Mouse (Mus musculus): ENCODE data around the gene Gatc. TPM values are rescaled to one million over a fixed set of nuclear protein-coding genes. Genes with fewer than 3 reads are reported as not detected.

The Gatc gene
- polyA plus RNA-seq, 1 experiment from 2014 or later: 51.5 TPM

DNA sequence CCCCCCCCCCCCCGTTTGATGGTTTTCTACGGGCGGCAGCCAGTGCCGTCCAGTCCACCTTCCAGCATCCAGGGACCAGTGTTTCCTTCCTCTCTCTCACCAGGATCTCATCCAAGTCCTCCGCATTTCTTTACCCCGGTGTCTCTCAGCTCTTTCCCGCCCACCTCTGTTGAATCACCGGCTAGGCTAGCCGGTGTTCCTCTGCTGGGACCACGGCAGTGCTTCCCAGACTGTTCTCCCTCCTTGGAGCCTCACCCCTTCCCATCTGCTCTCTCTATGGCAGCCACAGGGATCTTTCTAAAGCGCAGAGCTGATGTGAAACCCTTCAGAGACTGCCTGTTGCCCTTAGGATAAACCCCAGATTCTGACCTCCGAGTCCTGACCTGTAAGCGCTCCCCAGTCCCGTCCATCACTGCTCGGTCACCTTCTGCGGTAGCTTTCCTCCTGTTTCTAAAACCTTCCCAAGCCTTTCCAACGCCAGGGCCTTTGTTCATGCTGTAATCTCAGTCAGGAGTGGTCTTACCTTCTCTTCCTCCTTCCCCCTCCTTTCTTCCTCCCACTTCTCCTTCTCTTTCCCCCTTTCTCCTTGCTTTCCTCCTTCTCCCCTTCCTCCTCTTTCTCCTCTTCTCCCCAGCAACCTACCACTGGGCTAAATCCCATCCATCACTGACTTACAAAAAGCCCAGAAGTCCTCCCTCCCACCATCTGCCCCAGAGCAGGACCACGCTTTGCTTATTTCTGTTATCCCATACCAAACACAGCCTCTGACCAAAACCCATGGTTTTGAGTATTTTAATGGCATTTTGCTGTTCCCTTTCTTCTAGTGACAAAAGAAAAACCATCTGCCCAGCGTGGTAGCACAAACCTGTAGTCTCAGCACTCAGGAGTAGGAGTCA, 22.1 kb upstream of the Gatc start:
- DNase-seq (ENCODE audit: low spot score) (no peak), ATAC-seq (replicated peaks; ENCODE audit: low FRiP score) (no peak)
- Histone ChIP-seq H3K4me3 (ENCODE audit: low read depth, low read length) (no peak overlapping the region; the same call in 1 of the 2 replicates), H3K9me3 (ENCODE audit: control insufficient read depth, low read length) (no peaks in the 10 kb centered on the region), H3K27me3 (ENCODE audit: control insufficient read depth, insufficient read depth, low read length) (no peaks in the 10 kb centered on the region), H3K27ac (ENCODE audit: low read depth, low read length) (peak overlapping the region; percentile 62), H3K36me3 (ENCODE audit: control insufficient read depth, insufficient read depth, low read length) (no peaks in the 10 kb centered on the region), H3K9ac (ENCODE audit: low read length) (peak overlapping the region; percentile 33), H3K4me2 (ENCODE audit: low read depth, low read length, severe bottlenecking) (0 out of 2 replicates have a peak overlapping the region, but pooled peaks have one; percentile 8), H3K4me1 (replicated peaks; ENCODE audit: control insufficient read depth, insufficient read depth, low read length) (peaks cover 5% of the 10 kb centered on the region; the same call in 1 of the 2 replicates)
- WGBS: 21% methylated on average over 19 of the region's 19 CpGs

DNA sequence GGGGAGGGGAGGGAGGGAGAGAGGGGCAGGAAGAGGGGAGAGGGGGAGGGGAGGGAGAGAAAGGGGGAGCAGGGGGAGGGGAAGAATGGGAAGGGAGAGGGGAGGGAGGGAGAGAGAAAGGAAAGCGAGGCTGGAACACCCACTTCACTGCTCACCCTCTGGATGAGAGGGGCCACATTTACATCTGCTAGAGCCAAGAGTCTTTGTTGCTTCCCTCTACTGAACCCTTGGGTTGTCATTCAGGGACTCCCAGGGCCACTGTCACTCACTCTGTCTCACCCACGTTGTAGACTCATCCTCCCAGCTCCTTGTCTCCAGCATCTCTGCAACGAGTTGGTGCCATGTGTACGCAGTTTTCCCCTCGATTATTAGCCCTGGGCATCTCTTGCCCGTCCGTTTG, 21.2 kb upstream of the Gatc start:
- no peaks in the 10 kb centered on the region for H3K9me3 ChIP-seq (ENCODE audit: control insufficient read depth, low read length)
- H3K9ac ChIP-seq (ENCODE audit: low read length): no peak overlapping the region
- H3K4me1 ChIP-seq (replicated peaks; ENCODE audit: control insufficient read depth, insufficient read depth, low read length): peaks cover 5% of the 10 kb centered on the region; the same call in 1 of the 2 replicates
- DNase-seq (ENCODE audit: low spot score): no peak
- ATAC-seq (replicated peaks; ENCODE audit: low FRiP score): no peak
- H3K27me3 ChIP-seq (ENCODE audit: control insufficient read depth, insufficient read depth, low read length): no peaks in the 10 kb centered on the region
- H3K27ac ChIP-seq (ENCODE audit: low read depth, low read length): no peak overlapping the region
- no peaks in the 10 kb centered on the region for H3K36me3 ChIP-seq (ENCODE audit: control insufficient read depth, insufficient read depth, low read length)
- no peak overlapping the region for H3K4me2 ChIP-seq (ENCODE audit: low read depth, low read length, severe bottlenecking)
- H3K4me3 ChIP-seq (ENCODE audit: low read depth, low read length): no peak overlapping the region
- 46% methylated on average over 7 of the region's 7 CpGs for WGBS

DNA sequence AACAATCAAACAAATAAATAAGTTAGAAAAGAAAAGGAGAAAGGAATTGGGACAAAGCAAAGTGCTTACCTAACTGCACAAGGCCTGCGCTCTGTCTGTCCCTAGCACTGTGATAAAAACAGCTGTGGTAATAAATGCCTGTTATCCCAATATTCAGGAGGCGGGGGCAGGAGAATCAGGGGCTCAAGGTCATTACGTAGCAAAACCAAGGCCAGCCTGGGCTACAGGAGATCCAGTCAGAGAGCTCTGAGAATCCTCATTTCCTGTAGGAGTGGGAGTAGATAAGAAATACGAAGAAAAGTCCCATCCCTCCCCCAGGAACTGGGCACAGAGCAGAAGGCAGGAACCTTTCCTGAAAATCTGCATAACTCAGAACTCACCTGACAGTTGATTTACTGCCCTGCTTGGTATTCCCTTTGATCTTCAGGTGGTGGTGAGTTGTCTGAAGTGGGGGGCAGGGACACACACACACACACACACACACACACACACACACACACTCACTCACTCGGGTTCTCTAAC, 18.9 kb upstream of the Gatc start:
- Histone ChIP-seq H3K4me3 (ENCODE audit: low read depth, low read length) (no peak overlapping the region), H3K9ac (ENCODE audit: low read length) (no peak overlapping the region), H3K4me2 (ENCODE audit: low read depth, low read length, severe bottlenecking) (no peak overlapping the region), H3K27ac (ENCODE audit: low read depth, low read length) (0 out of 2 replicates have a peak overlapping the region, but pooled peaks have one; percentile 7), H3K36me3 (ENCODE audit: control insufficient read depth, insufficient read depth, low read length) (no peaks in the 10 kb centered on the region), H3K4me1 (replicated peaks; ENCODE audit: control insufficient read depth, insufficient read depth, low read length) (peaks cover 5% of the 10 kb centered on the region; the same call in 1 of the 2 replicates), H3K9me3 (ENCODE audit: control insufficient read depth, low read length) (no peaks in the 10 kb centered on the region), H3K27me3 (ENCODE audit: control insufficient read depth, insufficient read depth, low read length) (no peaks in the 10 kb centered on the region)
- ATAC-seq (replicated peaks; ENCODE audit: low FRiP score) (no peak), DNase-seq (ENCODE audit: low spot score) (no peak)
- 75% methylated on average over 5 of the region's 5 CpGs for WGBS

DNA sequence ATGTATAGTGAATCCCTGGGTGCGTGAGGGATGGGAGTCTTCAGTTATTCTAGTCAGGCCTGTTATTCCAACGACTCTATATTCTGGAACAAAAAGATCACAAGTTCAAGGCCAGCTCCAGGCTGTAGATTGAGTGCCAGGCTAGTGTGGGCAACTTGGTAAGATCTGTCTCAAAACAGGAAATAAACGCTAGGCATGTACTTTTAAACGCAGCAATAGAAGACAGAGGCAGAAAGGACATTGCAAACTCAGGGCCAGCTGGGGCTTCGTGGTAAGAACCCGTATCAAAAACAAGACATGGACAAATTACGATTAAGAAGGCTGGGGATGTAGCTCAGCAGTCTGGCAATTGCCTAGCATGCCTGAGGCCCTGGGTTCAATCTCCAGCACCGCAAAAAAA, 18.5 kb upstream of the Gatc start:
- Histone ChIP-seq H3K4me2 (ENCODE audit: low read depth, low read length, severe bottlenecking) (no peak overlapping the region), H3K27me3 (ENCODE audit: control insufficient read depth, insufficient read depth, low read length) (no peaks in the 10 kb centered on the region), H3K4me3 (ENCODE audit: low read depth, low read length) (no peak overlapping the region), H3K36me3 (ENCODE audit: control insufficient read depth, insufficient read depth, low read length) (no peaks in the 10 kb centered on the region), H3K27ac (ENCODE audit: low read depth, low read length) (peak overlapping the region; percentile 50; the same call in 1 of the 2 replicates), H3K4me1 (replicated peaks; ENCODE audit: control insufficient read depth, insufficient read depth, low read length) (peaks cover 5% of the 10 kb centered on the region; the same call in 1 of the 2 replicates), H3K9me3 (ENCODE audit: control insufficient read depth, low read length) (no peaks in the 10 kb centered on the region), H3K9ac (ENCODE audit: low read length) (no peak overlapping the region)
- no peak for ATAC-seq (replicated peaks; ENCODE audit: low FRiP score)
- DNase-seq (ENCODE audit: low spot score): no peak
- WGBS: 89% methylated on average over 8 of the region's 8 CpGs

- 2% methylated on average over 12 of the region's 12 CpGs for WGBS
- DNase-seq (ENCODE audit: low spot score) (peak; percentile 96), ATAC-seq (replicated peaks; ENCODE audit: low FRiP score) (peak; percentile 83)
- peaks cover 5% of the 10 kb centered on the region; the same call in 1 of the 2 replicates for H3K4me1 ChIP-seq (replicated peaks; ENCODE audit: control insufficient read depth, insufficient read depth, low read length)
- no peak overlapping the region for H3K4me2 ChIP-seq (ENCODE audit: low read depth, low read length, severe bottlenecking)
- H3K4me3 ChIP-seq (ENCODE audit: low read depth, low read length): no peak overlapping the region
- no peaks in the 10 kb centered on the region for H3K27me3 ChIP-seq (ENCODE audit: control insufficient read depth, insufficient read depth, low read length)
- no peaks in the 10 kb centered on the region for H3K36me3 ChIP-seq (ENCODE audit: control insufficient read depth, insufficient read depth, low read length)
- H3K9me3 ChIP-seq (ENCODE audit: control insufficient read depth, low read length): no peaks in the 10 kb centered on the region
- no peak overlapping the region for H3K9ac ChIP-seq (ENCODE audit: low read length)
- peak overlapping the region; percentile 50; the same call in 1 of the 2 replicates for H3K27ac ChIP-seq (ENCODE audit: low read depth, low read length)
Measured at GRCm38 (mm10) chr5:115358872-115359271, 17.9 kb upstream of the Gatc start.

- H3K9ac ChIP-seq (ENCODE audit: low read length): no peak overlapping the region
- ATAC-seq (replicated peaks; ENCODE audit: low FRiP score): no peak
- H3K36me3 ChIP-seq (ENCODE audit: control insufficient read depth, insufficient read depth, low read length): no peaks in the 10 kb centered on the region
- no peak overlapping the region for H3K4me2 ChIP-seq (ENCODE audit: low read depth, low read length, severe bottlenecking)
- no peaks in the 10 kb centered on the region for H3K27me3 ChIP-seq (ENCODE audit: control insufficient read depth, insufficient read depth, low read length)
- WGBS: 70% methylated on average over 13 of the region's 13 CpGs
- no peak overlapping the region for H3K4me3 ChIP-seq (ENCODE audit: low read depth, low read length)
- H3K27ac ChIP-seq (ENCODE audit: low read depth, low read length): no peak overlapping the region
- H3K4me1 ChIP-seq (replicated peaks; ENCODE audit: control insufficient read depth, insufficient read depth, low read length): no peaks in the 10 kb centered on the region
- H3K9me3 ChIP-seq (ENCODE audit: control insufficient read depth, low read length): no peaks in the 10 kb centered on the region; the same call in 1 of the 2 replicates
- no peak for DNase-seq (ENCODE audit: low spot score)
Measured at GRCm38 (mm10) chr5:115355070-115355469, 14.1 kb upstream of the Gatc start.

- Histone ChIP-seq H3K4me2 (ENCODE audit: low read depth, low read length, severe bottlenecking) (no peak overlapping the region), H3K4me3 (ENCODE audit: low read depth, low read length) (no peak overlapping the region), H3K36me3 (ENCODE audit: control insufficient read depth, insufficient read depth, low read length) (no peaks in the 10 kb centered on the region), H3K4me1 (replicated peaks; ENCODE audit: control insufficient read depth, insufficient read depth, low read length) (peaks cover 9% of the 10 kb centered on the region), H3K9me3 (ENCODE audit: control insufficient read depth, low read length) (no peaks in the 10 kb centered on the region; the same call in 1 of the 2 replicates), H3K9ac (ENCODE audit: low read length) (no peak overlapping the region), H3K27me3 (ENCODE audit: control insufficient read depth, insufficient read depth, low read length) (no peaks in the 10 kb centered on the region), H3K27ac (ENCODE audit: low read depth, low read length) (no peak overlapping the region)
- WGBS: 83% methylated on average over 5 of the region's 5 CpGs
- no peak for ATAC-seq (replicated peaks; ENCODE audit: low FRiP score)
- DNase-seq (ENCODE audit: low spot score): no peak
Measured at GRCm38 (mm10) chr5:115351348-115351747, 10.4 kb upstream of the Gatc start.

- Histone ChIP-seq H3K4me1 (replicated peaks; ENCODE audit: control insufficient read depth, insufficient read depth, low read length) (peaks cover 9% of the 10 kb centered on the region), H3K4me2 (ENCODE audit: low read depth, low read length, severe bottlenecking) (peak overlapping the region; percentile 67), H3K4me3 (ENCODE audit: low read depth, low read length) (peak overlapping the region; percentile 89), H3K36me3 (ENCODE audit: control insufficient read depth, insufficient read depth, low read length) (peaks cover 12% of the 10 kb centered on the region; the same call in 1 of the 2 replicates), H3K27ac (ENCODE audit: low read depth, low read length) (peak overlapping the region; percentile 83), H3K9ac (ENCODE audit: low read length) (peak overlapping the region; percentile 83), H3K9me3 (ENCODE audit: control insufficient read depth, low read length) (no peaks in the 10 kb centered on the region; the same call in 1 of the 2 replicates), H3K27me3 (ENCODE audit: control insufficient read depth, insufficient read depth, low read length) (no peaks in the 10 kb centered on the region)
- DNase-seq (ENCODE audit: low spot score): no peak
- WGBS: under 1% methylated on average over 18 of the region's 18 CpGs
- peak; percentile 40; the same call in 1 of the 2 replicates for ATAC-seq (replicated peaks; ENCODE audit: low FRiP score)
Measured at GRCm38 (mm10) chr5:115349225-115349555, 8.2 kb upstream of the Gatc start.

Data from forebrain, embryonic 11.5 days (tissue).